Mouse (Mus musculus): ENCODE measurements around the gene Msx3.

Gene Msx3

GRCm38 (mm10) chr7:140057413-140058407, 8.8 kb upstream of the Msx3 start:
- DNase-seq: no peak

DNA sequence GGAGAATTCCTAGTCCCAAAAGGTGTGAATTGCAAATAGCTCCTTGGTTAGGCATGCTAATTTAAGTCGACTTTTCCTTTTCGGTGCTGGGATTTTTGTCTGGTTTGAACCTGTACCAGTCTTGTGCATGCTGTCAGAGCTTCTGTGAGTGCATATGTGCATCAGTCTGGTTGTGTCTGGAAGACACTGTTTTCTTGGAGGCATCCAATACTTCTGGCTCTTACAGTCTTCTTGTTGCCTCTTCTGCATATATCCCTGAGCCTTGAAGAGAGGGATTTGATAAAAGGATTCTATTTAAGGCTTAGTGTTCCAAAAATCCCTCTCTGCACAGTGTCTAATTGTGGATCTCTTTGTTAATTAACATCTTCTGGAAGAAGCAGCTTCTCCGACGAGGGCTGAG, 5.2 kb upstream of the Msx3 start:
- no peak for DNase-seq

DNA sequence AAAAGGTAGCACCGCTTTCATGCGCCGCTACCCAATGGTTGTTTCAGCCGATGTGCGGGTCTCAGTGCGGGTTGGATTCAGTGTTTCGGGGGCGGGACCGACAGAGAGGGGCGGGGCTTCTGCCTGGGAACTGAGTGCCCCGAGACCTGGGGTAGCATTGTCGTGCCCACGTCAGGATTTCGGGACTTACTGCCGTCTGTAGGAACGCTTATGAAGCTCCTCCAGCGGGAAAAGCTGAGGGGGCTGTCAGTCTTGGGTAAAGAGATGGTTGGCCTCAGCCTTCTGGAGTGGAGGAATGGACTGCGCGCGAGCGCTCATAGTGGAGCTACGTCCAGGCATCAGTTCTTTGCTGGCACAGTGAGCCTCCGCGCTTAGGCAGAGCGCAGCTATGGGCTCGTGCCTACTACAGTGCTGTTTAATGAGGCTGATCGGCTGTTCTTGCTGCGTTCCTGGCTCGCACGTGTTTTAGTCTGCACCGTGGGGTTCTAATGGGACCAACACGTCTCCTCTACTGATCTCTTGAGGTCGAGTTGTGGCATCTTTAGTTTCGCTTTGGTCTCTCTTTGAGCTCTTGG, 313 bp upstream of the Msx3 start:
- DNase-seq: no peak

GRCm38 (mm10) chr7:140047811-140048311, 1.0 kb downstream of the Msx3 start:
- DNase-seq: no peak

DNA sequence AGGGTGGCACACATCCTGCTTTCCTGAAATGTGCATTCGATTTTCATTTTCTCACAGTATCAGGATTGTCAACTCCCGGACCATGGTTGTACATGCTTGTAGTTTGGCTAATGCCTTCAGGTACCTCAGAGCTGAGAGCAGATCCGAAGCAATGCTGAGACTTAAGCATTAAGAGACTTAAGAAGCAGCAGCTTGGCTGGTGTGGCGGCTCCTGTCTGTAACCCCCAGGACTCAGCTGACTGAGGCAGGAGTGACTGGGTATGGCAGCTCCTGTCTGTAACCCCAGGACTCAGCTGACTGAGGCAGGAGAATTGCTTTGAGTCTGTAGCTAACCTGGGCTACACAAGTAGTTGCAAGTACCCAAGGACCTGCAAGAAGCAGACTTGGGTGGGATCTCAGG, 3.3 kb downstream of the Msx3 start:
- DNase-seq: no peak

- DNase-seq: no peak
Measured at GRCm38 (mm10) chr7:140042728-140043127, 6.2 kb downstream of the Msx3 start.

- DNase-seq: no peak
Measured at GRCm38 (mm10) chr7:140037171-140037555, 11.7 kb downstream of the Msx3 start.

DNA sequence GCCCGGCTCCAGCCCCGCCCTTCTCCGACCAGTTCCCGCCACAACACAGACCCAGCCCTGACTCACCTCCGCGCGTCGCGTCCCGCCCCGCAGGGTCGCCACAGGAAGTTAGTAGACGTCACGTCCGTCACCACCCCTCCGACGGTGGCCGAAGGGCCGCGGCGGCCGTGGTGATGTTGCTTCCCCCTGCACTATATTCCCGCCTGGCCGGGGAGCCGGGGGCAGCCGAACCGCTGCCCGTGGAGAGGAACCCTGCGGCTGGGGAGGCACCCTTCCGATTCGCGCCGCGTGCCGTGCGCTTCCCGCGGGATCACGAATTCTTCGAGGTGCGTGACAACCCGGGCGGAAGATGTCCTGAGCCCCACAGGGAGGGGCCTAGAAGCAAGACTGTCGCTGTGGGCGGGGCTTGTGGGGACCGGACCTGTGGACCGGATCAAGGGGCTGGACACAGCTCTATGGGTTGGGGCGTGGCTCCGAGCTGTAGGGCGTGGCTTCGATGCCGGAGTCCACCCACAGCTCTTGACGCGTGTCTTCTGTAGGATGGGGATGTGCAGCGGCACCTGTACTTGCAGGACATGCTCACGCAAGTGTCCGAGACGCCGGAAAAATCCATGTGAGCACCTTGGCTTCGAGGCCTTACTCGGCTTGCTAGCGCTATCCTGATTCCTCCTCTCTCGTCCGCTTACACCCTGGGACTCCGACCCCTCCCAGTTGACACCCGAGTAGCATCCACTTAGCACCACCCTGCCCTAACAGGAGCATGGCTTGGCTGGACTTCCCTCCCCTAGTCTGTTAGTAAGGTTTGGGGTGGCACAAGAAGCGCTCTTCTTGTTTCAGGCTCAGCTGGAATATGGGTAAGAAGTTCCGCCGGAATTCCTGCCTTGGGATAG, 12.4 kb downstream of the Msx3 start, which contains the start of the genes Zfp511 and Tubgcp2:
TSS of gene Zfp511 (plus strand) at position 111 of the 890 bp plus-strand sequence.
TSS of gene Tubgcp2 (minus strand) at position 389 of the 890 bp plus-strand sequence.
- DNase-seq: peak; percentile 99

DNA sequence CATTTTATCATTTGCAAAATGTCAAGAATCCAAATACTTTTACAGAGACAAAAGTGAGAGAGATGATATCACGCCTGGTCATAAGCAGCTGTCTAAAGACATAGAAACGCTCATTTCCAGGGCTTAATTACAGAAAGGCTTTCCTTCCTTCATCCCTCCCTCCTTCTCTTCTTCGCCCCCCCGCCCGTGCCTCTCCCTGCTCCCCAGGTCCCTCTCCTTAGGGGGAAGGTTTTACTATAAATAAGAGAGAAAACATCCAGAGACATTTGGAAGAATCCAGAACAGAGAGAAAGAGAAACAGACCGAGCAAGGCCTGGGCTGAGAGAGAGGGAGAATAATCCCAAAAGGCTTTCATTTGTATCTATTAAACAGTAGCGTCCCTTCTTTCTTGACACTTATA, 13.4 kb downstream of the Msx3 start:
- DNase-seq: no peak

DNA sequence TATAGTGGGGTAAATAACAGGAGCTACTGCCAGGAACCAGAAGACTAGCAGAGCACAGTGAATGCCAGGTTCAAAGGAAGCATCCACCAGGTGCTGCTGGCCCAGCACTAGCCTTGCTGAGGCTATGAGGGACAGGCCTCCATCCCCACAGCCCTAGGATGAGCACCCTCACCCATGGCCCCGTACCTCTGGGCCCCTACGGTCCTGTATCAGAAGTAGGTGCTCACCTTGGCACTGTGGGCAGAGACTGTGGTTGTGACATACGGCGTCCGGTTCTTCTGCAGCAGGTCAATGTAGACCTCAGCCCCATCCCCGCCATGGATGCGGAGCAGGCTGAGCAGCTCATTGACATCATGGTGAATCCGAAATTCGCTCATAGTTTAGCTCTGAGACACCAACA, 15.5 kb downstream of the Msx3 start:
- no peak for DNase-seq

DNA sequence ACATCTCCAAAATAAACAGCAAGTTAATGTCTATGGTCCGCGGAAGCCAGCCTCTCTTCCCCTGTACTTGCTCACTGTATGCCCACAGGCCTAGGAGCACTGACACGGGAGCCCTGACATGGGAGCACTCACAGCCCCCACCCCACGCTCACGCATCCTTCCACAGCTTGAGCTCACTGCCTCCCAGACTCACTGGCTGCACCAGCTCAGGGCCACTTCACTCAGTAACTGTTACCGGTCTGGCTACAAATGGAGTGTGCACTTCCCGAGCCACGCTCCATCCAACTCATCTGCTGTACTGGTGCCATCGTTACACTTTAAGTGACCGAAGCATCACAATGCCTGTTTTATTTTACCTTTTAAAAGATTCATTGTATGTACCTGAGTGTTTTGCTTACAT, 16.5 kb downstream of the Msx3 start:
- no peak for DNase-seq

DNA sequence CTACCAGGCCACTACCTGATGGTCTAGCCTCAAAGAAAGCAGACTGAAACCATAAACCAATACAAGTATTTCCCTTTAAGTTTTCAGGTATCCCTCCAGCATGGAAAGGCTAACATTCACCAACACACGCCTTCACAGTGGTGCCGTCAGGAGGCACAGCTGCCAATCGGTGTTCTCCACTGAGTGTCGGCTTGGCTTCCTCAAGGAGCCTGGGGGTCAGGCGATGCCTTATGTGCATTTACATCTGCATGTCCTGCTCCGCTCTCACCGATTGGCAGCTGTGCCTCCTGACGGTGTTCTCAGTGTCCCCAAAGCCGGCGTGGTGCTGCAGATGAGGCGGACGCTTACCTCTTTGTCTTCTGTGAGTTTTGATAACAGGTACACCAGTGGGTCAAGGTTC, 17.1 kb downstream of the Msx3 start:
- DNase-seq: no peak

DNA sequence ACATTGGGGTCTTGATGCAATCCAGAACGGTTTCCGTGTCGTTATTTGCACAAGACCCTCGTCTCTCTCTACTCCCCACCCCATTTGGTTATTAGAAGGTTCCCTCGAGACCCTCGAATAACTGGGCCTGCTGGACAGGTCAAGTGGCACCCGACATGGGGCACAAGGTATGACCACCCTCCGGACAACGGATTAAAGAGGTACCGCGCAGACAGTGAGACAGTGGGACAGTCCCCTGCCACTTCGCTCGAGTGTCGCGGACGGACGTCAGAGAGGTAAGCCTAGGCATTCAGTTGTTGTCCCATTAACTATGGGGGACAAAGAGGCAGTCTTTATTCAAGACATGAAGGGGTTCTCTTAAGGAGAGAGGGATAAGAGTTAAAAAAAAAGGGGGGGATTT, 37.6 kb downstream of the Msx3 start:
- no peak for DNase-seq

DNA sequence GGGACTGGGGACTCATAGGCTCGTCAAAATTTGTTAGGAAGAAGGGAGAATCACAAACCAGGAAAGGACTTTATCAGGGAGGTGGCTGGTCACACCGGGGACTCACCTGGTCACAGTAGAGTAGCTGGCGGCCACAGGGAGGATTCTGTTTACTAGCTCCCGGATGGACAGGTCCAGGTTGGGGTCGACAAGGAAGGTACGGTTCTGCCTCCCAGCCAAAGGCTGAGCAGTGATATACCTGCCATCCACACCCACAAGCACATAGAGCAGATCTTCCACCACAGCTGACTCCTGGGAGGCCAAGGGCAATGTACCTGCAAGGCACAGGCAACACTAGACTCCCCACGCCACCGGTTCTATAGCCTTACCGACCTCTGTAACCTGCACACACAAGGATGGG, 41.1 kb downstream of the Msx3 start:
- no peak for DNase-seq

- DNase-seq: no peak
Measured at GRCm38 (mm10) chr7:140006861-140007611, 41.9 kb downstream of the Msx3 start.

- no peak for DNase-seq
Measured at GRCm38 (mm10) chr7:140004666-140005065, 44.2 kb downstream of the Msx3 start.

GRCm38 (mm10) chr7:140001086-140001740, 47.7 kb downstream of the Msx3 start:
- no peak for DNase-seq

DNA sequence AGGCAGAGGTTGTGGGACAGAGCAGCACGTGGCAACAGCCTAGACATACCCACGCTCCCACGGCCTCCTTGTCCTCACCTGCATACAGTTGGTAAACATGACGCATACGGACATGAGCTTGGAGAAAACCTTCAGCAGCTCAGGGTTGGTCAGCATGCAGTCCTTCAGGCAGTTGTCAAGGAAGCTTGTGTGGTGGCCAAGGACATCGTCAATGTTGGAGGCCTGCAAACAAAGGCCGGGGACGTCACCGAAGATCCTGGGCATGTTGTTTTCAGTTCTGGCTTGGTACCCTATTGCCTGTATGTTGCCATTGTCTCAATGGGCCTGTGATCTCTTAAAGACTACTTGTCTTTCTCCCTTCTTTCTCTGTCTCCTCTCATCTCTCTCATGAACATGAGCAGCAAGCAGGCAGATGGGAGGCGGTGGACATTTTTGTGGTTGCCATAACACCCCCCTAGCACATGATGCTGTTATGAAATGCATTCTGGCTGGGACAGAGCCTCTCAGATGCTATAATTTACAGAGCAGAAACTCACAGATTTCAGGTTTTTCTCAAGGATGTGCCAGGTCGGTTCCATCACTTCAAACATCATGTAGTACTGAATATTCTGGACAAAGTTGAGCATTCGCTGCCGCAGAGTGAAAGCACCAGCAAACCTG, 50.1 kb downstream of the Msx3 start:
- no peak for DNase-seq

Measured in liver (tissue).